Comparison of ENCODE assay signal across 17 mouse cellular contexts in genomic region chr17:45456260-45457152, GRCm38 (mm10). TPM values are rescaled to one million over a fixed set of nuclear protein-coding genes. Genes with fewer than 3 reads are reported as not detected.
DNase-seq lines count a peak whose midpoint lies in the region; ATAC-seq lines count a peak whose summit lies in the region.
"Had no signal": no experiment of that assay in that cellular context is flagged by ENCODE, and none has a peak within 500 bp of the region (broad histone marks: within the 10 kb centered on the region; RNA-seq: fewer than 3 reads in every experiment).

No protein-coding gene starts in this region.

- WGBS in neural tube, embryonic 11.5 days: 56% methylated on average over 13 of the region's 13 CpGs
- 24% methylated on average over 13 of the region's 13 CpGs for WGBS in forebrain, embryonic 13.5 days
- WGBS in hindbrain, embryonic 16.5 days: 31% methylated on average over 13 of the region's 13 CpGs
- WGBS in neural tube, embryonic 15.5 days: 36% methylated on average over 13 of the region's 13 CpGs

- H3K27me3 ChIP-seq in neural tube, embryonic 11.5 days (ENCODE audit: control insufficient read depth, insufficient read depth, low read length): no peaks in the 10 kb centered on the region
- no peaks in the 10 kb centered on the region for H3K27me3 ChIP-seq in forebrain, embryonic 13.5 days
- no peaks in the 10 kb centered on the region for H3K27me3 ChIP-seq in hindbrain, embryonic 16.5 days (replicated peaks; ENCODE audit: control insufficient read depth, insufficient read depth, low read length)
- H3K27me3 ChIP-seq in neural tube, embryonic 15.5 days (replicated peaks): no peaks in the 10 kb centered on the region
- H3K27me3 ChIP-seq: heart, embryonic 15.5 days; Patski had no signal

- no peak overlapping the region for H3K27ac ChIP-seq in neural tube, embryonic 11.5 days (ENCODE audit: low read depth, low read length)
- H3K27ac ChIP-seq in forebrain, embryonic 13.5 days: peak overlapping the region; percentile 71
- H3K27ac ChIP-seq in hindbrain, embryonic 16.5 days (ENCODE audit: low read depth, low read length): no peak overlapping the region
- peak overlapping the region; percentile 51 for H3K27ac ChIP-seq in neural tube, embryonic 15.5 days (replicated peaks)
- H3K27ac ChIP-seq: heart, embryonic 15.5 days had no signal

- no peaks in the 10 kb centered on the region for H3K9me3 ChIP-seq in neural tube, embryonic 11.5 days (ENCODE audit: control insufficient read depth, low read length)
- H3K9me3 ChIP-seq in forebrain, embryonic 13.5 days (replicated peaks): no peaks in the 10 kb centered on the region
- H3K9me3 ChIP-seq in hindbrain, embryonic 16.5 days (ENCODE audit: control insufficient read depth, low read length): no peaks in the 10 kb centered on the region
- H3K9me3 ChIP-seq in neural tube, embryonic 15.5 days (replicated peaks): no peaks in the 10 kb centered on the region
- H3K9me3 ChIP-seq: heart, embryonic 15.5 days had no signal

- ATAC-seq in neural tube, embryonic 11.5 days (ENCODE audit: insufficient read depth, low FRiP score, low TSS enrichment): no peak
- ATAC-seq in forebrain, embryonic 13.5 days: peak; percentile 53; the same call in 1 of the 2 replicates
- ATAC-seq in hindbrain, embryonic 16.5 days: peak; percentile 64; the same call in 1 of the 2 replicates
- ATAC-seq in neural tube, embryonic 15.5 days (ENCODE audit: low FRiP score): no peak
- ATAC-seq in erythroid progenitor cell, adult 5-6 weeks (replicated peaks; ENCODE audit: low FRiP score, poor library complexity, severe bottlenecking): no peak
- ATAC-seq: lung, postnatal 0 days; Patski had no signal

- no peak overlapping the region for H3K9ac ChIP-seq in neural tube, embryonic 11.5 days (ENCODE audit: low read length)
- peak overlapping the region; percentile 13; the same call in 1 of the 2 replicates for H3K9ac ChIP-seq in forebrain, embryonic 13.5 days
- H3K9ac ChIP-seq in hindbrain, embryonic 16.5 days (ENCODE audit: low read depth, low read length): no peak overlapping the region
- H3K9ac ChIP-seq in neural tube, embryonic 15.5 days (replicated peaks): no peak overlapping the region
- H3K9ac ChIP-seq: heart, embryonic 15.5 days had no signal

- no peak overlapping the region for H3K4me2 ChIP-seq in neural tube, embryonic 11.5 days (ENCODE audit: low read depth)
- H3K4me2 ChIP-seq in forebrain, embryonic 13.5 days: peak overlapping the region; percentile 33
- no peak overlapping the region for H3K4me2 ChIP-seq in hindbrain, embryonic 16.5 days (ENCODE audit: low read length)
- H3K4me2 ChIP-seq in neural tube, embryonic 15.5 days: peak overlapping the region; percentile 11; the same call in 1 of the 2 replicates
- H3K4me2 ChIP-seq: heart, embryonic 15.5 days had no signal

- H3K4me1 ChIP-seq in neural tube, embryonic 11.5 days (ENCODE audit: control insufficient read depth, insufficient read depth, low read length): no peaks in the 10 kb centered on the region
- peaks cover 27% of the 10 kb centered on the region for H3K4me1 ChIP-seq in forebrain, embryonic 13.5 days
- H3K4me1 ChIP-seq in hindbrain, embryonic 16.5 days (ENCODE audit: control insufficient read depth, insufficient read depth, low read depth, low read length): peaks cover 3% of the 10 kb centered on the region
- H3K4me1 ChIP-seq in neural tube, embryonic 15.5 days: peaks cover 7% of the 10 kb centered on the region
- H3K4me1 ChIP-seq: heart, embryonic 15.5 days had no signal

- peak; percentile 18 for DNase-seq in neural tube, embryonic 11.5 days (ENCODE audit: low spot score)
- DNase-seq in neural tube, embryonic 10.5 days (ENCODE audit: extremely low spot score, low spot score): no peak
- no peak for DNase-seq in testis, postnatal 10 days (ENCODE audit: low spot score)
- DNase-seq in adrenal gland, adult 2 months: no peak
- DNase-seq: adrenal gland, postnatal 14 days; kidney, postnatal 14 days had no signal

- H3K36me3 ChIP-seq in neural tube, embryonic 11.5 days (ENCODE audit: control insufficient read depth, insufficient read depth, low read length): no peaks in the 10 kb centered on the region
- no peaks in the 10 kb centered on the region for H3K36me3 ChIP-seq in forebrain, embryonic 13.5 days (ENCODE audit: poor library complexity, severe bottlenecking)
- no peaks in the 10 kb centered on the region for H3K36me3 ChIP-seq in hindbrain, embryonic 16.5 days (ENCODE audit: control insufficient read depth, insufficient read depth, low read length)
- H3K36me3 ChIP-seq in neural tube, embryonic 15.5 days: no peaks in the 10 kb centered on the region
- H3K36me3 ChIP-seq: heart, embryonic 15.5 days had no signal

- H3K4me3 ChIP-seq in neural tube, embryonic 11.5 days (ENCODE audit: low read depth, low read length): no peak overlapping the region
- no peak overlapping the region for H3K4me3 ChIP-seq in forebrain, embryonic 13.5 days
- no peak overlapping the region for H3K4me3 ChIP-seq in hindbrain, embryonic 16.5 days (ENCODE audit: low read length)
- H3K4me3 ChIP-seq in neural tube, embryonic 15.5 days (replicated peaks): no peak overlapping the region
- H3K4me3 ChIP-seq: heart, embryonic 15.5 days had no signal

RNA-seq across cellular contexts. Expression of gene Spats1, which starts 18.7 kb away (rescaled TPM):
- polyA plus RNA-seq in neural tube, embryonic 11.5 days (2014; fragmentation: Nextera tagmentation; extraction: Ambion mirVana): 0.48 and 0.51 TPM in 2 replicates
- 1.2 and 1.5 TPM in 2 replicates for polyA plus RNA-seq in forebrain, embryonic 13.5 days (2015; fragmentation: Nextera tagmentation; extraction: Ambion mirVana)
- 2.4 and 3.5 TPM in 2 replicates for polyA plus RNA-seq in hindbrain, embryonic 16.5 days (2015; fragmentation: Nextera tagmentation; extraction: Ambion mirVana)
- polyA plus RNA-seq in neural tube, embryonic 15.5 days (2015; fragmentation: Nextera tagmentation; extraction: Ambion mirVana): 2.1 and 2.9 TPM in 2 replicates
- total RNA-seq in erythroid progenitor cell, adult 5-6 weeks (2015; ENCODE audit: low replicate concordance): not detected in 2 replicates
- total RNA-seq in erythroid progenitor cell, adult 5-6 weeks (2017; ENCODE audit: low replicate concordance): not detected in 2 replicates
- total RNA-seq in adrenal gland, adult 2 months (2021): not detected
- 0.08 TPM in 1 of 2 replicates, not detected in the other for polyA plus RNA-seq in adrenal gland, adult 2 months (2012; rRNA removed)
- total RNA-seq: adrenal gland, postnatal 14 days; gastrocnemius, adult 8-10 months; liver, adult 2 months; monocyte, adult 5-6 weeks had no signal
- polyA plus RNA-seq: liver, adult 2 months; small intestine, adult 2 months had no signal

RNA-seq across cellular contexts. Expression of gene Cdc5l, which starts 23.0 kb away (rescaled TPM):
- 84.0 and 84.4 TPM in 2 replicates for polyA plus RNA-seq in neural tube, embryonic 11.5 days (2014; fragmentation: Nextera tagmentation; extraction: Ambion mirVana)
- 79.9 and 81.9 TPM in 2 replicates for polyA plus RNA-seq in forebrain, embryonic 13.5 days (2015; fragmentation: Nextera tagmentation; extraction: Ambion mirVana)
- 54.7 and 57.0 TPM in 2 replicates for polyA plus RNA-seq in hindbrain, embryonic 16.5 days (2015; fragmentation: Nextera tagmentation; extraction: Ambion mirVana)
- 57.1 and 62.0 TPM in 2 replicates for polyA plus RNA-seq in neural tube, embryonic 15.5 days (2015; fragmentation: Nextera tagmentation; extraction: Ambion mirVana)
- total RNA-seq in erythroid progenitor cell, adult 5-6 weeks (2015; ENCODE audit: low replicate concordance): 62.7 and 113 TPM in 2 replicates
- total RNA-seq in erythroid progenitor cell, adult 5-6 weeks (2017; ENCODE audit: low replicate concordance): 52.3 and 102 TPM in 2 replicates
- 10 to 100 TPM; 40.8 to 49.8 TPM for total RNA-seq in adrenal gland, adult 2 months (2021)
- 3.0 and 3.9 TPM in 2 replicates for polyA plus RNA-seq in adrenal gland, adult 2 months (2012; rRNA removed)

RNA-seq across cellular contexts. Expression of gene Aars2, which starts 50.1 kb away (rescaled TPM):
- polyA plus RNA-seq in neural tube, embryonic 11.5 days (2014; fragmentation: Nextera tagmentation; extraction: Ambion mirVana): 18.6 and 19.0 TPM in 2 replicates
- polyA plus RNA-seq in forebrain, embryonic 13.5 days (2015; fragmentation: Nextera tagmentation; extraction: Ambion mirVana): 16.8 and 19.0 TPM in 2 replicates
- polyA plus RNA-seq in hindbrain, embryonic 16.5 days (2015; fragmentation: Nextera tagmentation; extraction: Ambion mirVana): 20.6 and 21.7 TPM in 2 replicates
- 18.0 and 19.4 TPM in 2 replicates for polyA plus RNA-seq in neural tube, embryonic 15.5 days (2015; fragmentation: Nextera tagmentation; extraction: Ambion mirVana)
- 0.42 and 1.1 TPM in 2 replicates for total RNA-seq in erythroid progenitor cell, adult 5-6 weeks (2015; ENCODE audit: low replicate concordance)
- 0.76 and 0.77 TPM in 2 replicates for total RNA-seq in erythroid progenitor cell, adult 5-6 weeks (2017; ENCODE audit: low replicate concordance)
- total RNA-seq in adrenal gland, adult 2 months (2021): 10 to 100 TPM; 13.3 to 17.6 TPM
- 22.7 and 23.3 TPM in 2 replicates for polyA plus RNA-seq in adrenal gland, adult 2 months (2012; rRNA removed)

Comparison
In these comparisons a context has a peak if more than half of its experiments do, and no peak if none do; other contexts are left out.
1. H3K27ac ChIP-seq: peak in forebrain, embryonic 13.5 days (single experiment) and neural tube, embryonic 15.5 days (single experiment); none in neural tube, embryonic 11.5 days (single experiment) and hindbrain, embryonic 16.5 days (single experiment).
2. H3K4me2 ChIP-seq: peak in forebrain, embryonic 13.5 days (single experiment) and neural tube, embryonic 15.5 days (single experiment); none in neural tube, embryonic 11.5 days (single experiment) and hindbrain, embryonic 16.5 days (single experiment).
3. ATAC-seq: peak in forebrain, embryonic 13.5 days (single experiment) and hindbrain, embryonic 16.5 days (single experiment); none in neural tube, embryonic 11.5 days (single experiment), neural tube, embryonic 15.5 days (single experiment) and erythroid progenitor cell, adult 5-6 weeks (single experiment).
4. RNA of gene Cdc5l, which starts 23.0 kb away (polyA plus RNA-seq): 84.0 to 84.4 TPM in neural tube, embryonic 11.5 days, 79.9 to 81.9 TPM in forebrain, embryonic 13.5 days, 57.1 to 62.0 TPM in neural tube, embryonic 15.5 days and 54.7 to 57.0 TPM in hindbrain, embryonic 16.5 days; 3.0 to 3.9 TPM in adrenal gland, adult 2 months; every median in the first group is over 10 times any median in the second.